Mouse (Mus musculus): Measurements from ENCODE around the gene Psma5.

The Psma5 gene

GRCm38 (mm10) chr3:108306387-108306786, 49.7 kb downstream of the Psma5 start:
- DNase-seq (ENCODE audit: low spot score) = no peak

GRCm38 (mm10) chr3:108307485-108307884, 50.8 kb downstream of the Psma5 start:
- no peak for DNase-seq (ENCODE audit: low spot score)

- DNase-seq (ENCODE audit: low spot score) = no peak
Measured at GRCm38 (mm10) chr3:108310921-108311341, 54.2 kb downstream of the Psma5 start.

GRCm38 (mm10) chr3:108311688-108312087, 55.0 kb downstream of the Psma5 start:
- DNase-seq (ENCODE audit: low spot score) = no peak

GRCm38 (mm10) chr3:108312414-108312813, 55.7 kb downstream of the Psma5 start:
- DNase-seq (ENCODE audit: low spot score) = no peak

- DNase-seq (ENCODE audit: low spot score) = no peak
Measured at GRCm38 (mm10) chr3:108313138-108313537, 56.4 kb downstream of the Psma5 start.

- no peak for DNase-seq (ENCODE audit: low spot score)
Measured at GRCm38 (mm10) chr3:108314038-108314675, 57.4 kb downstream of the Psma5 start.

GRCm38 (mm10) chr3:108318517-108318916, 61.8 kb downstream of the Psma5 start:
- peak; percentile 23 for DNase-seq (ENCODE audit: low spot score)

GRCm38 (mm10) chr3:108321671-108322070, 64.9 kb downstream of the Psma5 start:
- no peak for DNase-seq (ENCODE audit: low spot score)

GRCm38 (mm10) chr3:108322136-108322535, 65.4 kb downstream of the Psma5 start:
- no peak for DNase-seq (ENCODE audit: low spot score)

GRCm38 (mm10) chr3:108322962-108323361, 66.2 kb downstream of the Psma5 start:
- DNase-seq (ENCODE audit: low spot score) = no peak

- DNase-seq (ENCODE audit: low spot score) = no peak
Measured at GRCm38 (mm10) chr3:108324837-108325236, 68.1 kb downstream of the Psma5 start.

GRCm38 (mm10) chr3:108325521-108325920, 68.8 kb downstream of the Psma5 start:
- no peak for DNase-seq (ENCODE audit: low spot score)

- no peak for DNase-seq (ENCODE audit: low spot score)
Measured at GRCm38 (mm10) chr3:108327275-108327674, 70.5 kb downstream of the Psma5 start.

GRCm38 (mm10) chr3:108327916-108328315, 71.2 kb downstream of the Psma5 start:
- no peak for DNase-seq (ENCODE audit: low spot score)

- DNase-seq (ENCODE audit: low spot score) = no peak
Measured at GRCm38 (mm10) chr3:108328441-108328841, 71.7 kb downstream of the Psma5 start.

Data from embryo, embryonic 10 days (tissue).